Mouse (Mus musculus): ENCODE data around the gene Trpv6. TPM values are rescaled to one million over a fixed set of nuclear protein-coding genes. Genes with fewer than 3 reads are reported as not detected.
A peak's percentile ranks its signal among the peaks of the same experiment; 100 is the strongest.

Trpv6 gene
- polyA plus RNA-seq, 1 experiment from 2014 or later, result not detected

DNA sequence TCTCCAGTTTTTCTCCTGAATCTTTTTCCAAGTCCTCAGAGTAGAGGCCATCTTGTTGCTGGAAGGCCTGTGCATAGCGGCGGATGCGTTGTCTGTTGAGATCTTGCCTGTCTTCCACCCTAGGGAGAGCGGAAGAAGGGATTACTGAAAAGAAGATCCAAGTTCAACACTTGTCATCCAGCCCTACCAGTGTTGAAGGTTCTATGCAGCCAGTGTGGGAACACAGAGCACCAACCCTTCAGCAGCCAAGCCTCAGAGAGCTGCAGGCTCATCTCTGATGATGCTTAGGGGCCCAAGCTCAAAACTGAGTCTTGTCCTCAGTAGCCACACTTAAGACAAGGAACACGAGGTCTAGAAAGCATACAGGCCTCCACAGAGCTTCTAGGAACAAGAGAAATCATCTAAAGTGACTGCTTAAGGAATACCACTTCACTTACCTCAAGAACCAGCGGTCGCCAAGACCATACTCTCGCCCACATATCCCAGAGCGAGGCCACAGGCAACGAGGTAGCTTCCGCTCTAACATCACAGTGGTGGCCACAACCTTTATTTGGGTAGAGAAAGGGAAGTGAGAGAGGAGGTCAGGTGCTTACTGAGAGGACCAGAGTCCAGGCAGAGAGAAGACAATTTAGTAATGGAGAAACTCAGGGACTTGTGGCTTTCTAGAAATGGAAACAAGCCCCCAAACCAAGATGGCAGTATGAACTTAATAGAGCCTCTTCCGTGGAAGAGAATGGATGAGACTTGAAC is 14.8 kb downstream of the Trpv6 start:
- H3K4me1 ChIP-seq (replicated peaks), result no peaks in the 10 kb centered on the region
- no peak overlapping the region for H3K4me3 ChIP-seq
- no peak overlapping the region for H3K9ac ChIP-seq
- no peaks in the 10 kb centered on the region for H3K9me3 ChIP-seq (replicated peaks)
- no peak for ATAC-seq (replicated peaks; ENCODE audit: insufficient number of reproducible peaks, insufficient read depth, low FRiP score, low read depth)
- H3K27me3 ChIP-seq, result no peaks in the 10 kb centered on the region
- H3K27ac ChIP-seq, result no peak overlapping the region
- H3K4me2 ChIP-seq, result no peak overlapping the region
- no peaks in the 10 kb centered on the region for H3K36me3 ChIP-seq
- 81% methylated on average over 12 of the region's 12 CpGs for WGBS

DNA sequence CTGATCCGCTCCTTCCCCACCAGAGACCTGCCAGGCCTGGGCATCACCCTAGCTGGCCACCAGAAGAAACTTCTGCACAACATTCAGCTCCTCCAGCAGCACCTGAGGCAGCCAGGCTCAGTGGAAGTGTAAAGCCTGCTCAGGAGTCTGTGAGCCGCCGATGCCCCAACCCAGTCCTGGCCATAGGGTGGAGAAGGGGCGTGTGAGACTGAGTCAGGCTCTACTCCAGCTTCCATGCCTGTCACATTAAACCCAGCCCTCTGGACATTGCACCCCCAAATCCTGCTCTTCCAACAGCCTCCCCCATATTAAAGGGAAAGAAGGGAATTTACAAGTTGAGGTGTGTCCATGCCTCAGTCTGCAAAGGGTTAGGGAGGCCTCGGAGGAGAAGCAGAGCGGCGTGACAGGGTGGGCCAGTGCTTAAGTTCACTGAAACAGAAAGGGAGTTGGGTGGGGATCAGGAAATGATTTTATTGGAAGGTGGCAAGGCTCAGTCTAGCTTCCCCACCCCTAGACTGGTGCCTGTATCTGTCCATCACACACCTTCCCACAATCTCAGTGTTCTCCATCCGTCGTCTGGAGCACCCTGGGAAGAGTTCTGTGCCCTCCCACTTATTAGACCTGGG is 15.9 kb downstream of the Trpv6 start:
- no peak overlapping the region for H3K4me2 ChIP-seq
- H3K27ac ChIP-seq, result no peak overlapping the region
- no peak for ATAC-seq (replicated peaks; ENCODE audit: insufficient number of reproducible peaks, insufficient read depth, low FRiP score, low read depth)
- H3K27me3 ChIP-seq, result no peaks in the 10 kb centered on the region
- H3K9me3 ChIP-seq (replicated peaks), result no peaks in the 10 kb centered on the region
- WGBS, result 87% methylated on average over 9 of the region's 9 CpGs
- no peaks in the 10 kb centered on the region for H3K36me3 ChIP-seq
- no peak overlapping the region for H3K4me3 ChIP-seq
- no peaks in the 10 kb centered on the region for H3K4me1 ChIP-seq (replicated peaks)
- H3K9ac ChIP-seq, result no peak overlapping the region

DNA sequence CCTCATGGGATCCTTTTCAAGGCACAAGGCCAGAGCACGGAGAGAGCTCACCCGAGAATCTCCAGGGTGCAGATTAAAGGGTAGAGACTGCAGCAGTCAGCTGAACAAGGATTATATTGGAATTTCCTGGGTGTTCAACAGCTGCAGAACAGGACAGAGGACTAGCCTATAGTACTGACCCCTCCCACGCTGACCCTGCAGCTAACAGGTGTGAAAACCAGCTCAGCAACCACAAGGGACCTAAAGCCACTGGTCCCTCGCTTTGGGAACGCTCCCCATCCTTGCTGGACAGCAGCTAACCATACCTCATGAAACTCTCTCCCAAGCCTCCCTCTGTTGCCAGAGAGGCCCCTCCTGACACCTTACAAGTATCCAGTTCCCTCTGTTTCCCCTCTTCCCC is 28.6 kb downstream of the Trpv6 start:
- WGBS, result 56% methylated on average over 5 of the region's 5 CpGs
- H3K4me2 ChIP-seq, result no peak overlapping the region
- ATAC-seq (replicated peaks; ENCODE audit: insufficient number of reproducible peaks, insufficient read depth, low FRiP score, low read depth), result no peak
- no peaks in the 10 kb centered on the region for H3K36me3 ChIP-seq
- H3K9me3 ChIP-seq (replicated peaks), result no peaks in the 10 kb centered on the region
- H3K9ac ChIP-seq, result no peak overlapping the region
- peaks cover 8% of the 10 kb centered on the region for H3K4me1 ChIP-seq (replicated peaks)
- H3K27ac ChIP-seq, result no peak overlapping the region
- no peak overlapping the region for H3K4me3 ChIP-seq
- peaks cover 22% of the 10 kb centered on the region for H3K27me3 ChIP-seq

GRCm38 (mm10) chr6:41606214-41606613 is 30.0 kb downstream of the Trpv6 start:
- WGBS, result 13% methylated on average over 4 of the region's 4 CpGs
- Histone ChIP-seq H3K27me3 (peaks cover 22% of the 10 kb centered on the region), H3K4me3 (peak overlapping the region; percentile 85), H3K9me3 (replicated peaks) (no peaks in the 10 kb centered on the region), H3K9ac (peak overlapping the region; percentile 77; the same call in 1 of the 2 replicates), H3K27ac (no peak overlapping the region), H3K36me3 (no peaks in the 10 kb centered on the region), H3K4me1 (replicated peaks) (peaks cover 8% of the 10 kb centered on the region), H3K4me2 (peak overlapping the region; percentile 86)
- ATAC-seq (replicated peaks; ENCODE audit: insufficient number of reproducible peaks, insufficient read depth, low FRiP score, low read depth), result no peak

DNA sequence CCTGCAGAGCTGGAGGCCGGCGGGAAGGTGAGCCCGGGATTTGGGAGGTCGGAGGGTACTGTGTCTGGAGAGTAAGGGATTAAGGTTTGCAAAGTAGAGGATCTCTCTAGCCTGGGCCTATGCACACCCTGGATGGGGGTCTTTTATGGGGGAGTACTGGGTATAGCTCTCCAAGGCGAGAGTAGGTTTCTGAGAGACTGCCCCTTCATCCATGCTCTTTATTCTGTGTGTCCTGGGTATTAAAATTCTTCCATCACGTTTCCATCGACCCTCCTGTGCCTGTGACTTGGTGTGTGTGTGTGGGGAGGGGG is 30.5 kb downstream of the Trpv6 start:
- no peak; the same call in 1 of the 2 replicates for ATAC-seq (replicated peaks; ENCODE audit: insufficient number of reproducible peaks, insufficient read depth, low FRiP score, low read depth)
- Histone ChIP-seq H3K4me1 (replicated peaks) (peaks cover 8% of the 10 kb centered on the region), H3K36me3 (no peaks in the 10 kb centered on the region), H3K9ac (peak overlapping the region; percentile 77), H3K4me2 (peak overlapping the region; percentile 86), H3K4me3 (peak overlapping the region; percentile 85), H3K27me3 (peaks cover 22% of the 10 kb centered on the region), H3K9me3 (replicated peaks) (no peaks in the 10 kb centered on the region), H3K27ac (peak overlapping the region; percentile 81; the same call in 1 of the 2 replicates)
- WGBS, result 3% methylated on average over 7 of the region's 7 CpGs

- Histone ChIP-seq H3K9ac (peak within 1 kb of the TSS; percentile 77), H3K4me1 (replicated peaks) (peaks cover 8% of the 10 kb centered on the region), H3K9me3 (replicated peaks) (no peaks in the 10 kb centered on the region), H3K27me3 (peaks cover 22% of the 10 kb centered on the region), H3K4me3 (peak within 1 kb of the TSS; percentile 85), H3K27ac (peak within 1 kb of the TSS; percentile 81), H3K36me3 (no peaks in the 10 kb centered on the region), H3K4me2 (peak within 1 kb of the TSS; percentile 86)
- under 1% methylated on average over 66 of the region's 68 CpGs for WGBS
- ATAC-seq (replicated peaks; ENCODE audit: insufficient number of reproducible peaks, insufficient read depth, low FRiP score, low read depth), result peak; percentile 93
Observed at GRCm38 (mm10) chr6:41605061-41605793, 31.0 kb downstream of the Trpv6 start, which contains the start of gene Ephb6. TSS of gene Ephb6 (plus strand) at chr6:41605482.

- peak; percentile 40 for ATAC-seq (replicated peaks; ENCODE audit: insufficient number of reproducible peaks, insufficient read depth, low FRiP score, low read depth)
- H3K27ac ChIP-seq, result peak overlapping the region; percentile 81
Observed at GRCm38 (mm10) chr6:41604401-41605050, 31.7 kb downstream of the Trpv6 start.

DNA sequence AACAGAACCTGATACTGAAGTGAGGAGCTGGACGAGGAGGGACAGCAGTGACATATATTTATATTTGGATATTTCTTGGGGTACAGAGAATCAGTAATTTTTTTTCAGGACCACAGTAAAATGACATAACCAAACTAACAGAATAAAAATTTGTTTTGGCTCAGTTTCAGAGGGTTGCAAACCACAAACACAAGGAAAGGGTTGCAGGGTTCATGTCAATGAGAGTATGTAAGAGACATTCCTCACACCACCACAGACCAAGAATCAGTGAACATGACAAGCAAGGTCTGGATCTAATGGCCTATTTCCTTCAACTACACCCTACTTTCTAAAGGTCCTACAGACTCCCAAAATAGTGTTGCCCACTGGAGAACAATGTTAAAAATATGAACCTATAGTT is 54.0 kb downstream of the Trpv6 start:
- no peaks in the 10 kb centered on the region for H3K9me3 ChIP-seq (replicated peaks)
- 68% methylated on average over 1 of the region's 1 CpGs for WGBS
- H3K4me2 ChIP-seq, result no peak overlapping the region
- no peak overlapping the region for H3K4me3 ChIP-seq
- no peak overlapping the region for H3K27ac ChIP-seq
- H3K36me3 ChIP-seq, result no peaks in the 10 kb centered on the region
- no peak for ATAC-seq (replicated peaks; ENCODE audit: insufficient number of reproducible peaks, insufficient read depth, low FRiP score, low read depth)
- no peaks in the 10 kb centered on the region for H3K27me3 ChIP-seq
- H3K9ac ChIP-seq, result no peak overlapping the region
- no peaks in the 10 kb centered on the region for H3K4me1 ChIP-seq (replicated peaks)

More at GRCm38 (mm10) chr6:41604401-41605050, 31.7 kb downstream of the Trpv6 start:
- under 1% methylated on average over 22 of the region's 23 CpGs for WGBS
- Histone ChIP-seq H3K27me3 (peaks cover 22% of the 10 kb centered on the region), H3K4me3 (peak overlapping the region; percentile 85), H3K4me1 (replicated peaks) (peaks cover 8% of the 10 kb centered on the region), H3K9me3 (replicated peaks) (no peaks in the 10 kb centered on the region), H3K9ac (peak overlapping the region; percentile 77), H3K36me3 (no peaks in the 10 kb centered on the region), H3K4me2 (peak overlapping the region; percentile 86)

DNA sequence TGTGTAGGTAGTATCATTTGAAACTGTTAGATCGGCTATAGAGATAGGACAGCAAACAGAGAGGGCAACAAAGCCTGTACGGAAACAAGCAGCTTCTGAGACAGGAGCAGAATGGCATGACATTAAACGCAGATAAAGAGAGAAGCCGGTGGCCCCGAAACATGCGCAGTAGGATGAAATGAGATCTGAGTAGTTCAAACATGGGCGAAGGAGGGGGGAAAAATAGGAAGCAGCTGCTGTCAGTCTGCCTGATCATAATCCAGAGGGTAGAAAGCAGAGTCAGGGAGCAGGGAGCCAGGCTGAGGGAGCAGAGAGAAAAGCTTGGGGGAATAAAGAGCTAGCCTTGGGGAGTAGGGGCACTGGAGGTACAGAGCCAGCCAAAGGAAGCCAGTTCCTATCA is 54.9 kb downstream of the Trpv6 start:
- WGBS, result 72% methylated on average over 7 of the region's 7 CpGs
- H3K9me3 ChIP-seq (replicated peaks), result no peaks in the 10 kb centered on the region
- no peak overlapping the region for H3K4me3 ChIP-seq
- no peak overlapping the region for H3K9ac ChIP-seq
- no peaks in the 10 kb centered on the region for H3K27me3 ChIP-seq
- ATAC-seq (replicated peaks; ENCODE audit: insufficient number of reproducible peaks, insufficient read depth, low FRiP score, low read depth), result no peak
- H3K27ac ChIP-seq, result no peak overlapping the region
- H3K4me1 ChIP-seq (replicated peaks), result no peaks in the 10 kb centered on the region
- H3K36me3 ChIP-seq, result no peaks in the 10 kb centered on the region
- H3K4me2 ChIP-seq, result no peak overlapping the region

- no peaks in the 10 kb centered on the region for H3K9me3 ChIP-seq (replicated peaks)
- WGBS, result 57% methylated on average over 5 of the region's 5 CpGs
- H3K9ac ChIP-seq, result no peak overlapping the region
- H3K4me2 ChIP-seq, result no peak overlapping the region
- no peaks in the 10 kb centered on the region for H3K27me3 ChIP-seq
- H3K36me3 ChIP-seq, result no peaks in the 10 kb centered on the region
- no peaks in the 10 kb centered on the region for H3K4me1 ChIP-seq (replicated peaks)
- no peak overlapping the region for H3K27ac ChIP-seq
- no peak overlapping the region for H3K4me3 ChIP-seq
- no peak for ATAC-seq (replicated peaks; ENCODE audit: insufficient number of reproducible peaks, insufficient read depth, low FRiP score, low read depth)
Observed at GRCm38 (mm10) chr6:41577297-41577696, 58.9 kb downstream of the Trpv6 start.

- Histone ChIP-seq H3K4me1 (replicated peaks) (no peaks in the 10 kb centered on the region), H3K9ac (no peak overlapping the region), H3K4me2 (no peak overlapping the region), H3K27me3 (no peaks in the 10 kb centered on the region), H3K9me3 (replicated peaks) (no peaks in the 10 kb centered on the region), H3K4me3 (no peak overlapping the region), H3K27ac (no peak overlapping the region), H3K36me3 (no peaks in the 10 kb centered on the region)
- WGBS, result 58% methylated on average over 5 of the region's 5 CpGs
- ATAC-seq (replicated peaks; ENCODE audit: insufficient number of reproducible peaks, insufficient read depth, low FRiP score, low read depth), result no peak
Observed at GRCm38 (mm10) chr6:41576526-41577097, 59.6 kb downstream of the Trpv6 start.
